Mouse (Mus musculus) olfactory bulb, adult 2 months (tissue): ENCODE measurements around the gene Ttc23.

ENCODE experiments used
- CTCF ChIP-seq: fragments of 200-500 bp; IDR thresholded peaks from 2 replicates; pipeline ENCODE4 v1.5.1; 2012; ENCODE audit warnings: low read depth, mild to moderate bottlenecking, low read length, moderate library complexity; ENCODE audit not compliant: insufficient read depth
- POLR2A ChIP-seq: fragments of 200-500 bp; IDR thresholded peaks from 2 replicates; pipeline ENCODE4 v1.6.1; 2012; ENCODE audit warnings: mild to moderate bottlenecking, low read depth, low read length, moderate library complexity; ENCODE audit not compliant: insufficient read depth

DNA sequence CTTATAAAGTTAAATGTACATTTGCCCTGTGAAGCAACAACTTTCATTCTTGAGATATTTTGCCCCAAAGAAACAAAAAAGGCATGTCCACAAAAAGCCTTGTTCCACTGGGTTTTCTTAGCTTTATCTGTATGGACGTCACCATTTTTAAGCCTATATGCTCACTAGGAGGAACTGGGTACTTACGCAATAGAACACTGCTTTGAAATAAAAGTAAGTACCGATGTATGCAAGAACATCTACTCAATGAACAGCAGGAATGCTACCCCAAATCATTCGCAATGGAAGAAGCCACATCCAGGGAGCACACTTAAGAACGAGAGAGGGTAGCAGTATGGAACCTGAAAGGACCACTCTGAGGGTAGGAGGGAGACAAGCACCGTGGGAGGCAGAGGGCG lies 32.7 kb upstream of the Ttc23 start:
- TF ChIP-seq CTCF (no peak), POLR2A (no peak)
